Comparison of ENCODE assay signal across 8 mouse cellular contexts in genomic region chr19:53945171-53946042, GRCm38 (mm10). TPM values are rescaled to one million over a fixed set of nuclear protein-coding genes. Genes with fewer than 3 reads are reported as not detected.
DNase-seq lines count a peak whose midpoint lies in the region; ATAC-seq and TF ChIP-seq lines count a peak whose summit lies in the region.

No protein-coding gene starts in this region.

- H3K27me3 ChIP-seq in cerebellum, adult 2 months (ENCODE audit: control insufficient read depth, insufficient read depth, low read length): no peaks in the 10 kb centered on the region
- H3K27me3 ChIP-seq in forebrain, postnatal 0 days (ENCODE audit: insufficient read depth, low read length): no peaks in the 10 kb centered on the region
- H3K27me3 ChIP-seq in hindbrain, embryonic 10.5 days (ENCODE audit: insufficient read depth, poor library complexity, severe bottlenecking): no peaks in the 10 kb centered on the region
- H3K27me3 ChIP-seq in small intestine, adult 2 months (ENCODE audit: control insufficient read depth, insufficient read depth, low read length): no peaks in the 10 kb centered on the region

- TF ChIP-seq POLR2A in cerebellum, adult 2 months (IDR thresholded peaks at IDR 0.05; ENCODE audit: borderline replicate concordance, insufficient read depth, low read length): no peak
- TF ChIP-seq POLR2A in small intestine, adult 2 months (IDR thresholded peaks at IDR 0.05; ENCODE audit: low read depth, low read length): no peak

- H3K9ac ChIP-seq in forebrain, postnatal 0 days: peak overlapping the region; percentile 83

- peak overlapping the region; percentile 42; the same call in 1 of the 2 replicates for H3K27ac ChIP-seq in cerebellum, adult 2 months (ENCODE audit: insufficient read depth, low read length)
- H3K27ac ChIP-seq in forebrain, postnatal 0 days (ENCODE audit: low read depth, low read length): peak overlapping the region; percentile 91
- H3K27ac ChIP-seq in hindbrain, embryonic 10.5 days: peak overlapping the region; percentile 98
- H3K27ac ChIP-seq in small intestine, adult 2 months (ENCODE audit: insufficient read depth, low read depth, low read length): peak overlapping the region; percentile 74

- no peaks in the 10 kb centered on the region for H3K36me3 ChIP-seq in forebrain, postnatal 0 days (ENCODE audit: insufficient read depth)
- 0 out of 2 replicates have a peak, but pooled peaks cover 6% of the 10 kb centered on the region for H3K36me3 ChIP-seq in hindbrain, embryonic 10.5 days
- no peaks in the 10 kb centered on the region for H3K36me3 ChIP-seq in small intestine, adult 2 months (ENCODE audit: control insufficient read depth, insufficient read depth, low read length)

- DNase-seq in Muller cell, postnatal 12 days (ENCODE audit: inconsistent ontology term): peak; percentile 43
- peak; percentile 50 to 63 for DNase-seq in cerebellum, adult 2 months
- peak; percentile 41 for DNase-seq in forebrain, postnatal 0 days
- peak; percentile 77 for DNase-seq in hindbrain, embryonic 10.5 days (ENCODE audit: low spot score)
- peak; percentile 24 to 37 for DNase-seq in left cerebral cortex, adult 8-10 months (ENCODE audit: low spot score in 2 of 2)
- peak; percentile 75 for DNase-seq in mesoderm, embryonic 11.5 days (ENCODE audit: low read depth, low spot score)

- peak overlapping the region; percentile 71 for H3K4me3 ChIP-seq in cerebellum, adult 2 months (replicated peaks; ENCODE audit: insufficient read depth, low read depth, low read length)
- H3K4me3 ChIP-seq in forebrain, postnatal 0 days (ENCODE audit: low read depth, low read length): peak overlapping the region; percentile 65
- peak overlapping the region; percentile 92 for H3K4me3 ChIP-seq in hindbrain, embryonic 10.5 days
- H3K4me3 ChIP-seq in small intestine, adult 2 months (ENCODE audit: low read depth, low read length): peak overlapping the region; percentile 98

- H3K9me3 ChIP-seq in forebrain, postnatal 0 days (ENCODE audit: low read length): no peaks in the 10 kb centered on the region
- no peaks in the 10 kb centered on the region for H3K9me3 ChIP-seq in hindbrain, embryonic 10.5 days

- H3K4me1 ChIP-seq in cerebellum, adult 2 months (ENCODE audit: control insufficient read depth, insufficient read depth, low read length): no peaks in the 10 kb centered on the region; the same call in 1 of the 2 replicates
- H3K4me1 ChIP-seq in forebrain, postnatal 0 days (ENCODE audit: insufficient read depth): peaks cover 13% of the 10 kb centered on the region
- peaks cover 27% of the 10 kb centered on the region for H3K4me1 ChIP-seq in hindbrain, embryonic 10.5 days (replicated peaks)
- H3K4me1 ChIP-seq in small intestine, adult 2 months (ENCODE audit: control insufficient read depth, insufficient read depth, insufficient read length, low read length): peaks cover 7% of the 10 kb centered on the region; the same call in 1 of the 2 replicates

- WGBS in cerebellum, adult 2 months: 1% methylated on average over 67 of the region's 69 CpGs
- WGBS in forebrain, postnatal 0 days: 1% methylated on average over 42 of the region's 69 CpGs
- under 1% methylated on average over 68 of the region's 69 CpGs for WGBS in hindbrain, embryonic 10.5 days
- under 1% methylated on average over 58 of the region's 69 CpGs for WGBS in small intestine, adult 2 months

- peak overlapping the region; percentile 50 for H3K4me2 ChIP-seq in forebrain, postnatal 0 days (ENCODE audit: low read depth)

- TF ChIP-seq CTCF in cerebellum, adult 2 months (IDR thresholded peaks at IDR 0.05; ENCODE audit: borderline replicate concordance, insufficient read depth, low read depth, low read length): no peak
- TF ChIP-seq CTCF in forebrain, postnatal 0 days (IDR thresholded peaks at IDR 0.05; ENCODE audit: low read depth): no peak
- no peak for TF ChIP-seq CTCF in small intestine, adult 2 months (IDR thresholded peaks at IDR 0.05; ENCODE audit: extremely low read depth, insufficient read length, insufficient replicate concordance, low read depth, low read length)

- ATAC-seq in forebrain, postnatal 0 days: peak; percentile 10
- ATAC-seq in megakaryocyte-erythroid progenitor cell, adult 5-6 weeks (replicated peaks; ENCODE audit: low FRiP score, low TSS enrichment, poor library complexity, severe bottlenecking): no peak

RNA-seq across cellular contexts. Expression of gene Bbip1, which starts 1.0 kb away (rescaled TPM):
- polyA plus RNA-seq in cerebellum, adult 2 months (2012; rRNA removed): 73.3 and 81.1 TPM in 2 replicates
- 138 and 189 TPM in 2 replicates for total RNA-seq in forebrain, postnatal 0 days (2014; rRNA removed)
- polyA plus RNA-seq in forebrain, postnatal 0 days (2015; fragmentation: Nextera tagmentation; extraction: Ambion mirVana): 196 and 240 TPM in 2 replicates
- 112 and 124 TPM in 2 replicates for polyA plus RNA-seq in hindbrain, embryonic 10.5 days (2016; fragmentation: Nextera tagmentation; extraction: Ambion mirVana)
- total RNA-seq in left cerebral cortex, adult 8-10 months (2022): 10 to 100 TPM; 39.9 to 52.1 (median 45.4) TPM
- polyA plus RNA-seq in small intestine, adult 2 months (2012; rRNA removed): 1.6 and 1.7 TPM in 2 replicates
- 75.9 and 108 TPM in 2 replicates for total RNA-seq in megakaryocyte-erythroid progenitor cell, adult 5-6 weeks (2014; fragmentation: Nextera tagmentation)
- 29.9 and 48.3 TPM in 2 replicates for total RNA-seq in megakaryocyte-erythroid progenitor cell, adult 5-6 weeks (2017)

RNA-seq across cellular contexts. Expression of gene Shoc2, which starts 1.3 kb away (rescaled TPM):
- polyA plus RNA-seq in cerebellum, adult 2 months (2012; rRNA removed): 31.0 and 31.9 TPM in 2 replicates
- total RNA-seq in forebrain, postnatal 0 days (2014; rRNA removed): 83.3 and 101 TPM in 2 replicates
- 38.6 and 49.6 TPM in 2 replicates for polyA plus RNA-seq in forebrain, postnatal 0 days (2015; fragmentation: Nextera tagmentation; extraction: Ambion mirVana)
- 56.3 and 57.8 TPM in 2 replicates for polyA plus RNA-seq in hindbrain, embryonic 10.5 days (2016; fragmentation: Nextera tagmentation; extraction: Ambion mirVana)
- total RNA-seq in left cerebral cortex, adult 8-10 months (2022): 10 to 100 TPM; 54.0 to 59.6 (median 58.1) TPM
- polyA plus RNA-seq in small intestine, adult 2 months (2012; rRNA removed): 4.9 and 8.7 TPM in 2 replicates
- 36.7 and 42.0 TPM in 2 replicates for total RNA-seq in megakaryocyte-erythroid progenitor cell, adult 5-6 weeks (2014; fragmentation: Nextera tagmentation)
- 62.5 and 66.8 TPM in 2 replicates for total RNA-seq in megakaryocyte-erythroid progenitor cell, adult 5-6 weeks (2017)

RNA-seq across cellular contexts. Expression of gene Pdcd4, which starts 53.4 kb away (rescaled TPM):
- polyA plus RNA-seq in cerebellum, adult 2 months (2012; rRNA removed): 40.0 and 42.3 TPM in 2 replicates
- total RNA-seq in forebrain, postnatal 0 days (2014; rRNA removed): 24.4 and 32.3 TPM in 2 replicates
- polyA plus RNA-seq in forebrain, postnatal 0 days (2015; fragmentation: Nextera tagmentation; extraction: Ambion mirVana): 55.1 and 82.7 TPM in 2 replicates
- polyA plus RNA-seq in hindbrain, embryonic 10.5 days (2016; fragmentation: Nextera tagmentation; extraction: Ambion mirVana): 49.8 and 49.9 TPM in 2 replicates
- total RNA-seq in left cerebral cortex, adult 8-10 months (2022): 100 to 1,000 TPM in 2 of 4 experiments, 10 to 100 TPM in 2; 95.8 to 102 (median 98.8) TPM
- 1.9 and 3.8 TPM in 2 replicates for polyA plus RNA-seq in small intestine, adult 2 months (2012; rRNA removed)
- 137 and 154 TPM in 2 replicates for total RNA-seq in megakaryocyte-erythroid progenitor cell, adult 5-6 weeks (2014; fragmentation: Nextera tagmentation)
- 288 and 291 TPM in 2 replicates for total RNA-seq in megakaryocyte-erythroid progenitor cell, adult 5-6 weeks (2017)

Comparison
In these comparisons a context has a peak if more than half of its experiments do, and no peak if none do; other contexts are left out.
1. H3K27ac ChIP-seq: peak in every context shown above with its lines; median percentile 98 in hindbrain, embryonic 10.5 days; 91 in forebrain, postnatal 0 days; 74 in small intestine, adult 2 months; 42 in cerebellum, adult 2 months.
2. RNA of gene Bbip1, which starts 1.0 kb away (polyA plus RNA-seq): 196 to 240 TPM in forebrain, postnatal 0 days, 112 to 124 TPM in hindbrain, embryonic 10.5 days and 73.3 to 81.1 TPM in cerebellum, adult 2 months; 1.6 to 1.7 TPM in small intestine, adult 2 months; every median in the first group is over 10 times any median in the second.
3. Peak in every context shown above with its lines, with median percentiles within 50 percentile points of each other: DNase-seq and H3K4me3 ChIP-seq.